Mouse (Mus musculus): Measurements from ENCODE around the gene Zfp160.
"Not testable (repeated sequence)": the region's sequence is repeated elsewhere in the genome, so short reads cannot be mapped to it uniquely, and the experiment has no call there.

Gene Zfp160

GRCm38 (mm10) chr17:21008382-21009331 is at the start of gene Zfp160:
Gene Zfp160 (plus strand): TSS chr17:21008903.
- peak; percentile 90 for DNase-seq (ENCODE audit: low spot score)

GRCm38 (mm10) chr17:20960386-20960785 is 48.3 kb upstream of the Zfp160 start:
- DNase-seq (ENCODE audit: low spot score), result no peak

- no peak for DNase-seq (ENCODE audit: low spot score)
Measured at GRCm38 (mm10) chr17:20965421-20965820, 43.3 kb upstream of the Zfp160 start.

GRCm38 (mm10) chr17:20966681-20967080 is 42.0 kb upstream of the Zfp160 start:
- DNase-seq (ENCODE audit: low spot score), result no peak

- DNase-seq (ENCODE audit: low spot score), result no peak
Measured at GRCm38 (mm10) chr17:20993716-20994115, 15.0 kb upstream of the Zfp160 start.

- DNase-seq (ENCODE audit: low spot score), result no peak
Measured at GRCm38 (mm10) chr17:20996364-20996763, 12.3 kb upstream of the Zfp160 start, which contains the start of gene Vmn1r233. Gene Vmn1r233 (minus strand): TSS chr17:20996464.

- no peak for DNase-seq (ENCODE audit: low spot score)
Measured at GRCm38 (mm10) chr17:21009726-21010125, 1.0 kb downstream of the Zfp160 start.

GRCm38 (mm10) chr17:21018410-21019080 is 9.8 kb downstream of the Zfp160 start:
- DNase-seq (ENCODE audit: low spot score), result no peak

- DNase-seq (ENCODE audit: low spot score), result not testable (repeated sequence)
Measured at GRCm38 (mm10) chr17:21048020-21048419, 39.3 kb downstream of the Zfp160 start.

GRCm38 (mm10) chr17:21050901-21051300 is 42.2 kb downstream of the Zfp160 start:
- no peak for DNase-seq (ENCODE audit: low spot score)

GRCm38 (mm10) chr17:21051341-21051740 is 42.6 kb downstream of the Zfp160 start:
- DNase-seq (ENCODE audit: low spot score), result not testable (repeated sequence)

- not testable (repeated sequence) for DNase-seq (ENCODE audit: low spot score)
Measured at GRCm38 (mm10) chr17:21051919-21052318, 43.2 kb downstream of the Zfp160 start.

GRCm38 (mm10) chr17:21053267-21053666 is 44.6 kb downstream of the Zfp160 start:
- no peak for DNase-seq (ENCODE audit: low spot score)

GRCm38 (mm10) chr17:21055111-21055510 is 46.4 kb downstream of the Zfp160 start:
- DNase-seq (ENCODE audit: low spot score), result not testable (repeated sequence)

- DNase-seq (ENCODE audit: low spot score), result no peak
Measured at GRCm38 (mm10) chr17:21065501-21065900, 56.8 kb downstream of the Zfp160 start.

- DNase-seq (ENCODE audit: low spot score), result no peak
Measured at GRCm38 (mm10) chr17:21067036-21067435, 58.3 kb downstream of the Zfp160 start.

GRCm38 (mm10) chr17:21069443-21069842 is 60.7 kb downstream of the Zfp160 start:
- DNase-seq (ENCODE audit: low spot score), result not testable (repeated sequence)

- DNase-seq (ENCODE audit: low spot score), result not testable (repeated sequence)
Measured at GRCm38 (mm10) chr17:21070971-21071370, 62.3 kb downstream of the Zfp160 start.
